Mouse (Mus musculus) lung, postnatal 0 days (tissue): ENCODE data around the gene Elmsan1.

Source experiments
- CTCF ChIP-seq: IDR thresholded peaks from 2 replicates; pipeline ENCODE4 v1.5.1; 2016; ENCODE audit warnings: antibody characterized with exemption, mild to moderate bottlenecking
- EP300 ChIP-seq: IDR thresholded peaks from 2 replicates; pipeline ENCODE4 v1.6.1; 2016; ENCODE audit warnings: antibody characterized with exemption, mild to moderate bottlenecking, control low read depth

DNA sequence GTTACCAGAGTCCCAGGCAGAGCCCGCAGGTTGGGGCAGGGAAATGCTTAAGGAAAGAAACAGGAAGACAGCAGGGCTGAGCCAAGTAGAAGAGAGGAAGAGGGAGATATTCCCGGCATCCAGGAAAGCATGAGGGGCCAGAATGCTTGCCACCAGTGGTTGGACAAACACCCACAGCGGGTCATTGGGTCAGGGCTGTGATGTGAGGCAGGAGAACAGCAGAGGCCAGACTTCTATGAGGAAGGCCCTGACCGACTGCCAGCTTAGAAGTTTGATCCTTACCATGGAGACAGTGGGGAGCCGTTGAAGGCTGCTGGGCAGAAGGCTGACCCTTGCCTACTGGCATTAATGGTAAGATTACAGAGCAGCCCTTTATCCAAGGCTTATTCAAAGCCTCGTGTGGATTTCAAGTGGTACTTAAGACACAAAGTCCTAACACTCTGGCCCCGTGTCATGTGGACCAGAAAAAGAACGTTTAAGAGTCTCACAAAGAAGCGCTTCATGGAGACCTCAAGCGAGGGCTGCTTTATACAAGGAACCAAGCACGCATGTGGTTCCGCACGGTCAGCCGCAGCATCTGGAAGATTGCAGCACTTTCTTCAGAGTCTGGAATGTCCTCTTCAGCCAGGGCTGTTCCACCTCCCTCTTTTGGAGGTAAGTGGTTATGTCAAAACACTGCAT lies 4.0 kb downstream of the Elmsan1 start:
- TF ChIP-seq EP300 = no peak; the same call in 1 of the 2 replicates
- peak; percentile 25; the same call in 1 of the 2 replicates for TF ChIP-seq CTCF
